Mouse (Mus musculus): ENCODE results near the gene Sult1a1. TPM values are rescaled to one million over a fixed set of nuclear protein-coding genes. Genes with fewer than 3 reads are reported as not detected.

Gene Sult1a1
- polyA plus RNA-seq, 1 experiment from 2014 or later, result not detected

DNA sequence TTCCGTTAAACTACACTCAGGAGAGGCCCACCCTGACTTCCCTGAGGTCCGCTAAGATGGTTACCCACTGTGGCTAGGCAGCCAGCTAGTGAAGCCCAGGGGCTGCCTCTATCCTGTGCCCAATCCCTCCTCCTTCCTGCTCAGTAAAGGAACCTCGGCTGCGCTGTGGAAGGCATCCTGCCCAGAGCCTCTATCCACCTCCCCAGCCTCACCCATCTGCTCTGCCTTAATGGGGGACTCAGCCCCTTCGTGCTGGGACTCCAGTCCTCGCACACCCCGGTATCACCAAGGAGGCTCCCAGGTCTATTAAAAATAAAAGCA, 27.5 kb upstream of the Sult1a1 start:
- H3K9me3 ChIP-seq (replicated peaks), result 0 out of 2 replicates have a peak, but pooled peaks cover under 1% of the 10 kb centered on the region
- peaks cover 53% of the 10 kb centered on the region for H3K4me1 ChIP-seq
- H3K27me3 ChIP-seq (ENCODE audit: low read depth, poor library complexity, severe bottlenecking), result peaks cover 52% of the 10 kb centered on the region
- no peak for DNase-seq (ENCODE audit: low spot score)
- H3K27ac ChIP-seq (replicated peaks), result peak overlapping the region; percentile 87; the same call in 1 of the 2 replicates
- WGBS, result 19% methylated on average over 7 of the region's 7 CpGs
- peaks cover 18% of the 10 kb centered on the region for H3K36me3 ChIP-seq
- peak overlapping the region; percentile 77 for H3K4me3 ChIP-seq

DNA sequence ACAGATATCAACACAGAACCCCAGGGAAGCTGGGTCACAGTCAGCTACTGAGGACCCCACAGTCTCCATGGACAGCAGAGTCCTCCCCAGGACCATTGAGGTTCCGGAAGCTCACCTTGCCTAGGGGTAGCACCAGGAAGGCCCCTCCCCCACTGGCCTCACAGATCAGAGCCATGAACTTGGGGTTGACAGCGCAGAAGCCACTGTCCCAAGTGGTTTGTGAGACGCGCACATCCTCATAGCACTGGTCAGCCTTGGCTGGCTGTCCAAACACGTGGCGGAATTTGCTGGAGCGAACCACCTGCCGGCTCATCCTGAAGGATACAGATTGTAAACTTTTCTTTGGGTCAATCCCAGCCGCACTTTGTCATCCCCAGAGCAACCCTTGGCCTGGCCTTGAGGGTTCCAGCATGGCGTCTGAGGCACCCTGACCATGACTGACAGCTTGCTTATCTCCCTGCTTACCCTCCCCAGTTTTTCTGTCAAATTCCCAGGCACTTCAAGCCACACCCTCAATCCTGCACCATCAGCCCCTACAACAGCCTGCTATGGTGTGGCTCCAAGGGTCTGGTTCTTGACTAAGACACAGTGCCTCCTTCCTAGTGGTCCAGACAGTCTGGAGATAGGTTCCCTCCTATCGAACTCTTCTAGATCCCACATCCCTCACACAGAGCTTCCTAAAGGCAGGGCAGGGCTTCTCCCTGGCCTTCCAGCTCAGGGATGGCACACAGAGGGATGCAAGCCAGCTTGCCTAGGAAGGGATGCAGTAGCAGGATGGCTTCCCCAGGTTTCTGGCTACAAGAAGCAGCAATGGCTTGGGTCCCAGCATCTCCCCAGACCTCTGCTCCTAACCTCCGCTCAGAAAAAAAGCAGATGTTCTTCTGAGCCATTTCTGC, 26.9 kb upstream of the Sult1a1 start:
- H3K9me3 ChIP-seq (replicated peaks), result no peaks in the 10 kb centered on the region
- 80% methylated on average over 12 of the region's 12 CpGs for WGBS
- H3K27me3 ChIP-seq (ENCODE audit: low read depth, poor library complexity, severe bottlenecking), result peaks cover 52% of the 10 kb centered on the region
- peak overlapping the region; percentile 77 for H3K4me3 ChIP-seq
- no peak for DNase-seq (ENCODE audit: low spot score)
- H3K27ac ChIP-seq (replicated peaks), result no peak overlapping the region
- peaks cover 53% of the 10 kb centered on the region for H3K4me1 ChIP-seq
- H3K36me3 ChIP-seq, result peaks cover 22% of the 10 kb centered on the region

DNA sequence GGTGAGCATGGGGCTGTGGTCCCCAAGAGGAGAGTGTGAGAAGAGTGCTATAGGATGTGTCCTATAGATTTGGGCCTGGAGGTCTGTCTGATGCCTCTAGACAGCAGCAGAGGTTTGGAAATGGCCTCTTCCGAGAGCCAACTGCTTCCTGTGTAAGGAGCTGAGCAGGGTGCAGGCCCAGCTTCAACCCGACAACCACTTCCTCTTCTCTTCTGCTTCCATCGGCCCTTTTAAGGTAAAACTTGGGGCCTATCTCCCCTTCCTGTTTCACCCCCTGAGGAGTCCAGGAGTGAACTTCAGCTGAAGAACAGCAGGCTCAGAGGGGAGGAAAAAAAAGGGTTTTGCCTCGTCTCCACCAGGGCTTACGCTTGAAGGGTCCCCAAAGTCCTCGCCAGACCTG, 26.1 kb upstream of the Sult1a1 start:
- Histone ChIP-seq H3K27me3 (ENCODE audit: low read depth, poor library complexity, severe bottlenecking) (peaks cover 52% of the 10 kb centered on the region), H3K36me3 (peaks cover 29% of the 10 kb centered on the region), H3K4me3 (peak overlapping the region; percentile 77; the same call in 1 of the 2 replicates), H3K4me1 (peaks cover 56% of the 10 kb centered on the region), H3K27ac (replicated peaks) (no peak overlapping the region), H3K9me3 (replicated peaks) (no peaks in the 10 kb centered on the region)
- 77% methylated on average over 6 of the region's 6 CpGs for WGBS
- no peak for DNase-seq (ENCODE audit: low spot score)

DNA sequence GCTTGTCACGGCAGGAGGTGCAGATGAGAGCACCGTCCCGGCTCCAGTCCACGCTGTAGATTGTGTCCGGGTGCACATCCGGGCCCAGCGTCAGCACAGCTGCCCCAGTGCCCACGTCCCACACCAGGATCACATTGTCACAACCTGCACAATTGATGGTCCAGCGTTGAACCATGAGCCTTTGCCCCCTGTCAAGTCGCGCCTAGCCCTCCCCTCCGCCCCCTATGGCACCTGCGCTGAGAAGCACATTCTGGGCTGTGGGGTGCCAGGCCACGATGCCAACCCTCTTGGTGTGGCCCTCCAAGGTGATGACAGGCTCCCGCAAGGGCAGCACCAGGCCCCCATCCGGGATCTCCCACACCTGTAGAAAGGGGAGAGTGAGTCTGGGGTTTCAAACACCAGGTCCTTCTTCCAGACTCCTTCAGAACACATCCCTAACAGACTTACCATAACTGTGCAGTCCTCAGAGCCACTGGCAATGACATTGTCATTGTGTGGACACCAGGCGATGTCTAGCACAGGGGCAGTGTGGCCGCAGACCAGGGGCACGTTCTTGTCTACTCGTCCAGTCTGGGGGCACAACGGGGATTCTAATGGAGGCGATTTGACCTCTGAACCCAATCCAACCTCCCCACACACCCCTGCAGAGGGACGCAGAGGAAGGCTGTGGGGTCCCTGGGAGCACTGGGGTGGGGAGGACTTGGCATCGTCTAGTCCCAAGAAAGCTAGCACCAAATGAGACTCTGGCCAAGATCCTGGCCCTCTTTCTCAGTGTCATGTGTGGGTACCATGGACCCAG, 25.5 kb upstream of the Sult1a1 start:
- H3K4me1 ChIP-seq, result peaks cover 62% of the 10 kb centered on the region
- 56% methylated on average over 24 of the region's 24 CpGs for WGBS
- H3K27ac ChIP-seq (replicated peaks), result peak overlapping the region; percentile 30

DNA sequence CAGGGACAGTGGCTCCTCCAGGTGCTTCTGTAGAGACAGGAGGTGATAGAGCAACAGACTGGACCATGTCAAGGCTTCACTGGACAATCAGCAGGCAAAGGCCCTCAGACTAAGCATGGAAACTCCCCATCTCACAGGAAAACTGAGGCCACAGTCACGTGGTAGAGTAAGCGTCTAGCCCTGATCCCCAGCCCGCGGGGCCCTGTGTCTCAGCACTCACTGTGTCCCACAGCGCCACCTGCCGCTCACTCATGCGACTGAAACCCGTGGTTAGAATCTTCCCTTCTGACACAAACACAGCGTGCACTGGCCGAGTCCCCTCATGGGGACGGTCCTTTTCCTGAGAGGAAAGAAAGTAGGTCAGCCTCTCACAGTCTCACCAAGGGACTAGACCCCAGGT, 24.8 kb upstream of the Sult1a1 start:
- DNase-seq (ENCODE audit: low spot score), result peak; percentile 87
- WGBS, result 1% methylated on average over 11 of the region's 11 CpGs
- Histone ChIP-seq H3K27ac (replicated peaks) (peak overlapping the region; percentile 30), H3K4me3 (peak overlapping the region; percentile 32; the same call in 1 of the 2 replicates), H3K9me3 (replicated peaks) (no peaks in the 10 kb centered on the region), H3K27me3 (ENCODE audit: low read depth, poor library complexity, severe bottlenecking) (peaks cover 46% of the 10 kb centered on the region), H3K36me3 (peaks cover 32% of the 10 kb centered on the region), H3K4me1 (peaks cover 68% of the 10 kb centered on the region)

More for the DNA sequence above, 25.5 kb upstream of the Sult1a1 start:
- no peak for DNase-seq (ENCODE audit: low spot score)
- no peaks in the 10 kb centered on the region for H3K9me3 ChIP-seq (replicated peaks)
- peaks cover 32% of the 10 kb centered on the region for H3K36me3 ChIP-seq
- peak overlapping the region; percentile 77; the same call in 1 of the 2 replicates for H3K4me3 ChIP-seq
- peaks cover 52% of the 10 kb centered on the region for H3K27me3 ChIP-seq (ENCODE audit: low read depth, poor library complexity, severe bottlenecking)

DNA sequence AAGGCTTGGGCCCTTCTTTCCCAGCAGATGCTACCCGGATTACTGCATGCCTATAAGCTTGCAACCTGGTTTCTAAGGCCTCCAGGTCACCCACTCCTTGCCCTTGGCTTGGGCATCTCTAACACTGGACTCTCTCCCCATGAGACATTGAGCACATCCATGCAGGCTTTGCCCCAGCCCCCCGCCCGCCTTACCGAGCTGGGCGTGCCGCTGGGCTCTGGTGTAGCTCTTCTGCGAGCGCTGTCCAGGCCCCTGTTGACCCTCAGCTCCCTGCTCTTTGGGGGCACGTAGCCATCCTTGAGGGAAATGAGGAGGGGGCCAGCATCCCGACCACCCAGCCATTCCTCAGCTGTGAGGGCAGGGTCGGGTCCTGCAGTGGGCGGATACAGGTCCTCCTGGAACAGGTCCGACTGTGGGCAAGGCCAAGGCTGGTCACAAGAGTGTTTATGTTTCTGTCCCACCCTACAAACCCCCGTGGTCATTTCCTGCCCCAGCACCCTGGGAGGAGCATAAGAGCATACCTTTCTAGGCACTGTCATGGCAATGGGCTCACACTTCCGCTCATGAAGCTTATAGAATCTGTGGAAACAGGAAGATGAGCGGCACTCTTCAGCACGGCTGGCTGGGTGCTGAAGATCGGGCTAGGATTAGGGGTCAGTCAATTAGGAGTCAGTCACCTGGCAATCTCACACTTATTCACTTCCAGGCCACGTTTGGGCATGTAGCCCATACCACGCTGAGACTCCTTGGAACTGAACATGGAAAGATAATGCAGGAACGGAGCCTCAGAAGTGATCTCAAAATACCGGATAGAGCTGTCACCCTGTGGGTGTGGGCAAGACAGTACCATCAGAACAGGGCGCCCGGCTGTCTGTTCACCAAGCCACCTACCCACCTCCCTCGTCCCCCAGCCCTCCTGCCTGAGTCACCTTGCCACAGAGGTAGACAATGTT, 24.1 kb upstream of the Sult1a1 start:
- peaks cover 39% of the 10 kb centered on the region for H3K27me3 ChIP-seq (ENCODE audit: low read depth, poor library complexity, severe bottlenecking)
- peak overlapping the region; percentile 30; the same call in 1 of the 2 replicates for H3K27ac ChIP-seq (replicated peaks)
- no peaks in the 10 kb centered on the region for H3K9me3 ChIP-seq (replicated peaks)
- DNase-seq (ENCODE audit: low spot score), result no peak
- H3K36me3 ChIP-seq, result peaks cover 32% of the 10 kb centered on the region
- H3K4me1 ChIP-seq, result peaks cover 68% of the 10 kb centered on the region
- 86% methylated on average over 25 of the region's 25 CpGs for WGBS
- peak overlapping the region; percentile 32; the same call in 1 of the 2 replicates for H3K4me3 ChIP-seq

DNA sequence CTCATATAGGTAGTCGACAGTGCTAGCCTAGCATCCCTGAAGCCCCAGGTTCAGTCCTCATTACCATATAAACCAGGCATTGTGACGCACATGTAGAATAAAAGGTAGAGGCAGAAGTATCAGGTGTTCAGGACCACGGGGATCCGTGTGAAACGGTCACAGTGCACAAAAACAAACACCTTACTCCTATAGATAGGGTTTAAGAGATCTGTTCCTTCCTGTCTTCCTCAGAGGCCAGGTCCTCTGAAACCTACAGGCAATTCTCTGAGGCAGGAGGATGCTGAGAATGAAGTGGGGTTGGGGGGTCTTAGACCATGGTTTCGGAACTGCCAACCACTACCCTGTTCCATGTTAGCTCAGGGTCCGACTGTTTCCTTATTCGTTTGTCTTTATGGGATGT, 21.6 kb upstream of the Sult1a1 start:
- no peak for DNase-seq (ENCODE audit: low spot score)
- no peak overlapping the region for H3K27ac ChIP-seq (replicated peaks)
- H3K4me1 ChIP-seq, result peaks cover 61% of the 10 kb centered on the region

DNA sequence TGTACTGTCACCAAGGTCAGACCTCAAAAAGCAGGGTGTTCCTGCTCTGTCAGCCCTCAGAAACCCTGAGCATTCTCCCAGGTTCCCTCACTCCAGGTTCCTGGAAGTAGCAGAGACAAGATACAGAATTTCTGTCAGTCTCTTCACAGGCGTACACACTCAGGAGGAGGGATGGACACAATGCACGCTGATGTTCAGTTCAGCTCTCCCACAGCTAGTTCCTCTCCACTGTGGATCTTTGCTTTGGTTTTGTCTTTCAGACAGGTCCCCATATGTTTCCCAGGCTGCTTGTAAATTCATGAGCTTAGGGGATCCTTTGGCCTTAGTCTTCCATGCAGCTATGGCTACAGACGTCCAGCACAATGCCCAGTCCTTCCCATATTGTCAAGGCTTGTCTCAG, 20.7 kb upstream of the Sult1a1 start:
- Histone ChIP-seq H3K36me3 (peaks cover 42% of the 10 kb centered on the region), H3K27ac (replicated peaks) (peak overlapping the region; percentile 96; the same call in 1 of the 2 replicates)
- 87% methylated on average over 3 of the region's 3 CpGs for WGBS

More for the DNA sequence above, 21.6 kb upstream of the Sult1a1 start:
- Histone ChIP-seq H3K9me3 (replicated peaks) (no peaks in the 10 kb centered on the region), H3K27me3 (ENCODE audit: low read depth, poor library complexity, severe bottlenecking) (peaks cover 15% of the 10 kb centered on the region), H3K36me3 (peaks cover 33% of the 10 kb centered on the region), H3K4me3 (peak overlapping the region; percentile 91; the same call in 1 of the 2 replicates)
- 96% methylated on average over 8 of the region's 8 CpGs for WGBS

DNA sequence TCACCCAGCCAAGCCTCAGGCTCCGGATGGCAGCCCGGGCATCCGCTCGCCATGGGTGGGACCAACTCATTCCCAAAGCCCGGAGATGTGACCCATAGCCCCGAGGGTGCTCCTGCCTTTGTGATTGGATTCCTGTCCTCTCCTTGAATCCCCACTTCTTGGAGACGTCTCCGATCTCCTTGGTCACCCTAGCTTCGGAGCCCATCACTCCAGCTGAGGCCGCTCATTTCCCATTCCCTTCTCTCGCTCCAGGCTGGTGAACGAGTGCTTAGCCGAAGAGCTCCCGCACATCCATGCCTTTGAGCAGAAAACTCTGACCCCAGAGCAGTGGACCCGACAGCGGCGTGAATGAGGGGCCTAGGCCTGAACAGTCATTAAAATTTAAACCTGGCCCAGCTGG, 20.1 kb upstream of the Sult1a1 start:
- H3K36me3 ChIP-seq, result peaks cover 48% of the 10 kb centered on the region
- no peak for DNase-seq (ENCODE audit: low spot score)
- no peaks in the 10 kb centered on the region for H3K9me3 ChIP-seq (replicated peaks)
- peak overlapping the region; percentile 91 for H3K4me3 ChIP-seq
- H3K4me1 ChIP-seq, result peaks cover 48% of the 10 kb centered on the region
- H3K27me3 ChIP-seq (ENCODE audit: low read depth, poor library complexity, severe bottlenecking), result no peaks in the 10 kb centered on the region
- WGBS, result 7% methylated on average over 17 of the region's 17 CpGs
- peak overlapping the region; percentile 96 for H3K27ac ChIP-seq (replicated peaks)

More for the DNA sequence above, 20.7 kb upstream of the Sult1a1 start:
- DNase-seq (ENCODE audit: low spot score), result no peak
- peaks cover 53% of the 10 kb centered on the region for H3K4me1 ChIP-seq
- H3K9me3 ChIP-seq (replicated peaks), result no peaks in the 10 kb centered on the region
- H3K27me3 ChIP-seq (ENCODE audit: low read depth, poor library complexity, severe bottlenecking), result peaks cover 6% of the 10 kb centered on the region
- peak overlapping the region; percentile 91 for H3K4me3 ChIP-seq

DNA sequence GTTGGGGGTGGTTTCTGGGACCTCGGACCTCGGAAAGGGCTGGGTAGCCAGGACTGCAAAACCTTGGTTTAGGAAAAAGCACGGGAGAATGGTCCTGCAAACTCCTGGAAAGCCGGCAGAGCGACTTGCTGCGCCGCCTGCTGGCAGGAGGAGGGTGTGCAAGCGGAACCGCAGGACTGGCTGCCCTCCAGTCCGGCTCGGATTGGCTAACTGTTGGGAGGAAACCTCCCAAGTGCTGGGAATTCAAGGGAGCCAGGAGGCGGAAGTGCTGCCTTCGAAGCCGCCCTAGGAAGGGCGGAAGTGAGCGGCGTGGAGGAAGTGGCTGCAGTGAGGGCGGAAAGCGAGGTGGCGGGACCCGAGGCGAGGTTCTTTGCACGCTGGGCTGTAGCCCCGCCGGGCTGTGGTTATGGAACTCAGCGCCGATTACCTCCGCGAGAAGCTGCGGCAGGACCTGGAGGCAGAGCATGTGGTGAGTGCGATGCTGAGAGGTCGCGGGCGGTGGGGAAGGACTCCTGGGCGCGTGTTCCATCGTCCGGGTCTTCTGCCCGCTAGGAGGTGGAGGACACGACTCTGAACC, 19.5 kb upstream of the Sult1a1 start, which contains the start of gene Slx1b:
Gene Slx1b (minus strand): TSS at position 154 of the 577 bp plus-strand sequence.
- DNase-seq (ENCODE audit: low spot score), result peak; percentile 97
- Histone ChIP-seq H3K27ac (replicated peaks) (peak within 1 kb of the TSS; percentile 96), H3K4me3 (peak within 1 kb of the TSS; percentile 91), H3K27me3 (ENCODE audit: low read depth, poor library complexity, severe bottlenecking) (no peaks in the 10 kb centered on the region), H3K4me1 (peaks cover 42% of the 10 kb centered on the region), H3K36me3 (peaks cover 54% of the 10 kb centered on the region), H3K9me3 (replicated peaks) (no peaks in the 10 kb centered on the region)
- under 1% methylated on average over 40 of the region's 40 CpGs for WGBS

DNA sequence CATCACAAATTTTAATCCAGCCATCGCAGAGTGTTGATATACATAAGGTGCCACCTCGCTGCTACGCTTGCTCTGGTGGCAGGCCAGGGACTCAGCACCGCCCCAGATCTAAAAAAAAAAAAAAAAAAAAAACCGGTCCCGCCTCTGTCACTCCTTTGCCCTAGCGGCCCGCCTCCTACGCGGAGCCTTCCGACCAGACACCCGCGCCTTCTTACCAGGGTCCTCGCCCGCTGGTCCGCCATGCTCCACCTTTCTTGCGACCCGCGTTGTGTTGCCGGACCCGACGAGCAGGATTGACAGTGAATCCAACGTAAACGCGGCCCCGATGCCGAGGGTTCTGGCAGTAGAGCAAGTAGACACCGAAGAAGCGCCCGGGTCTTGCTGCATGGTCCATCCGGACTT, 19.0 kb upstream of the Sult1a1 start, which contains the start of gene Bola2:
Gene Bola2 (plus strand): TSS at position 192 of the 402 bp plus-strand sequence.
- 0% methylated on average over 31 of the region's 31 CpGs for WGBS
- DNase-seq (ENCODE audit: low spot score), result no peak
- peaks cover 53% of the 10 kb centered on the region for H3K36me3 ChIP-seq

More for the DNA sequence above, 19.0 kb upstream of the Sult1a1 start, which contains the start of gene Bola2:
- H3K9me3 ChIP-seq (replicated peaks), result no peaks in the 10 kb centered on the region
- peaks cover 40% of the 10 kb centered on the region for H3K4me1 ChIP-seq
- H3K4me3 ChIP-seq, result peak within 1 kb of the TSS; percentile 91
- peak within 1 kb of the TSS; percentile 96 for H3K27ac ChIP-seq (replicated peaks)
- no peaks in the 10 kb centered on the region for H3K27me3 ChIP-seq (ENCODE audit: low read depth, poor library complexity, severe bottlenecking)
